Mouse (Mus musculus): ENCODE results near the gene Mogat2. TPM values are rescaled to one million over a fixed set of nuclear protein-coding genes. Genes with fewer than 3 reads are reported as not detected.

Gene Mogat2
- total RNA-seq, 1 experiment = 22.9 TPM

DNA sequence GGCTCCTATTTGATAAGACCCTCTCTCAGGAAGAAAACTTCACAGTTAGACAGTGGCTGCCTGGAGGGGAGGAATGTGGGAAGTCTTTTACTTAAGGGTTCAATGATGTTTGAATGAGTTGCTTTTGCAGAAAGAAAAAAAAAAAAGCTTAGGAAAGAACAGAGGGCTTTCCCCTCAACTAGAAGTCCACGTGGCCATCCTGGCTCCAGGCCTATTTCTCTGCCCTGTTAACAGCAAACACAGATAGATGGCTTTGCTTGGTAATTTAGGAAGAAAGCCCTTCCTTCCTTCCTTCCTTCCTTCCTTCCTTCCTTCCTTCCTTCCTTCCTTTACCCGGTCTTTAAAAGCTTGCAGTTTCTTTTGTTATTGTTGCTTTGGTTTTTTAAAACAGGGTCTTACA, 3.5 kb downstream of the Mogat2 start:
- Histone ChIP-seq H3K27ac (ENCODE audit: insufficient read depth, low read depth, low read length, poor library complexity, severe bottlenecking) (no peak overlapping the region), H3K4me3 (ENCODE audit: insufficient read depth in 1 of 2, low read depth in 1 of 2, low read length in 2 of 2, poor library complexity in 1 of 2, severe bottlenecking in 1 of 2) (no peak overlapping the region), H3K4me1 (ENCODE audit: control insufficient read depth in 2 of 2, insufficient read depth in 2 of 2, low read length in 2 of 2, poor library complexity in 1 of 2) (peaks cover 0 to 19% of the 10 kb centered on the region in 2 experiments; a peak in 2 of 4 replicates), H3K9ac (ENCODE audit: insufficient read depth, low read depth, low read length, poor library complexity, severe bottlenecking) (no peak overlapping the region), H3K36me3 (ENCODE audit: control insufficient read depth, insufficient read depth, low read length, poor library complexity, severe bottlenecking) (no peaks in the 10 kb centered on the region), H3K9me3 (ENCODE audit: control insufficient read depth, insufficient read depth, low read depth, low read length) (no peaks in the 10 kb centered on the region)
- TF ChIP-seq ZNF384 (IDR thresholded peaks at IDR 0.05; ENCODE audit: low read depth, low read length) (no peak), MAFK (IDR thresholded peaks at IDR 0.05; ENCODE audit: insufficient read depth, low read depth, low read length) (no peak), ZC3H11A (IDR thresholded peaks at IDR 0.05; ENCODE audit: borderline replicate concordance, low read depth, low read length) (no peak), CHD2 (IDR thresholded peaks at IDR 0.05; ENCODE audit: low read depth, low read length) (no peak), HCFC1 (IDR thresholded peaks at IDR 0.05; ENCODE audit: borderline replicate concordance, insufficient read depth, low read length) (no peak)
- no peak for DNase-seq (ENCODE audit: low read depth, low spot score)
- in situ Hi-C loops (cut with MboI; ENCODE audit: low sequenced_read_pairs in 2 of 2, unreplicated experiment in 2 of 2) = no loop called here

DNA sequence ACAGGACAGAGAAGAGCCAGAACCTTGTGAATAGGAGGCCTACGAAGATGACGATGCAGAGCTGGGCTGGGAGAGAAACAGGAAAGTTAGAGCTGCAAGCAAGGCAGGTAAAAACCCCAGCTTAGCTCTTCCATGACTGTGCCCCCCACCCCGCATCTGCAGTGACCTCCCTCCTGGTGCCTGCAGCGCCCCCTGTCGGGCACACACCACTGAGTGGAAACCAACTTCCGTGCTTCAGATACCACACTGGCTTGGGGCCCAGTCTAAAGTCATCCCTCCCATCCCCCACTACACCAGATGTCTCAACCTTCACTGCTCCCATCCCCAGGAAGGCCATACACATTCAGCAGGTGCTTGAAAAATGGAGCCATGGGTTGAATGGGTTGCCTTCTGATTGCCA, 5.8 kb downstream of the Mogat2 start:
- no peaks in the 10 kb centered on the region for H3K36me3 ChIP-seq (ENCODE audit: control insufficient read depth, insufficient read depth, low read length, poor library complexity, severe bottlenecking)
- peaks cover 0 to 11% of the 10 kb centered on the region in 2 experiments; a peak in 2 of 4 replicates for H3K4me1 ChIP-seq (ENCODE audit: control insufficient read depth in 2 of 2, insufficient read depth in 2 of 2, low read length in 2 of 2, poor library complexity in 1 of 2)
- no peak overlapping the region for H3K4me3 ChIP-seq (ENCODE audit: insufficient read depth in 1 of 2, low read depth in 1 of 2, low read length in 2 of 2, poor library complexity in 1 of 2, severe bottlenecking in 1 of 2)
- DNase-seq (ENCODE audit: low read depth, low spot score) = no peak
- no peak overlapping the region for H3K9ac ChIP-seq (ENCODE audit: insufficient read depth, low read depth, low read length, poor library complexity, severe bottlenecking)
- H3K27ac ChIP-seq (ENCODE audit: insufficient read depth, low read depth, low read length, poor library complexity, severe bottlenecking) = no peak overlapping the region
- no peaks in the 10 kb centered on the region for H3K9me3 ChIP-seq (ENCODE audit: control insufficient read depth, insufficient read depth, low read depth, low read length)
- in situ Hi-C loops (cut with MboI; ENCODE audit: low sequenced_read_pairs in 2 of 2, unreplicated experiment in 2 of 2) = no loop called here
- TF ChIP-seq MAFK (IDR thresholded peaks at IDR 0.05; ENCODE audit: insufficient read depth, low read depth, low read length) (no peak), CHD2 (IDR thresholded peaks at IDR 0.05; ENCODE audit: low read depth, low read length) (no peak), HCFC1 (IDR thresholded peaks at IDR 0.05; ENCODE audit: borderline replicate concordance, insufficient read depth, low read length) (no peak), ZNF384 (IDR thresholded peaks at IDR 0.05; ENCODE audit: low read depth, low read length) (no peak), ZC3H11A (IDR thresholded peaks at IDR 0.05; ENCODE audit: borderline replicate concordance, low read depth, low read length) (no peak)

DNA sequence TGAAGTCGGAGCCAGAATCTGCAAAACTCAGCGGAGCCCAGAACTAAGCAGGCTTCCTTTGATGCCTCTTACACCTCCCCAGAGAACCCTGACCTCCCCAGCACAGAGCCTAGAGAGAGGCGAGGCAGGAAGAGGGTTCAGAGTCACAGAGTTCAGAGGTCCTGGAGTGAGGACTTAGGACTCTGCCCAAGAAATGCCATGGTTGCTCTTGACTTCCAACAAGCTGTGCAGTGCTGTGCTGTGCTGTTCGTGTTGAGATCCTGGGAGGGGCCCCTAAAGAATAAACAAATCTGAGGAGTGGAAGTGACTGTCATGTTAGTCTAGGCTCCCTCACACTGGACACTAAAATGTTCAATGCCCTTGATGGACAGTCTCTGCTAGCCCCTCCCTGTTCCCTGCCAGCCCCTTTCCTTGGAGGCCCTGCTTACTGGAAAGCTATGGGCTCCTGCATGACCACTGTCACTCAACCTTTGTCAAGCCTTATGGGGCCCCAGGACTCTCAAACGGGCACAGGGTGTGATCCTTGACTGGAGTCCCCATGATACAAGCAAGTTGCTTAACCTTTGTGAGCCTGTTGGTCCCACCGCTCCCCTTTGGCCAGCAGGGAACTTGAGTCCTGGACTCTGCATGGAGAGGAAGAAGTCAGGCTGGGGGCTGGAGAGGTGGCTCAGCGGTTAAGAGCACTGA, 8.2 kb downstream of the Mogat2 start:
- TF ChIP-seq HCFC1 (IDR thresholded peaks at IDR 0.05; ENCODE audit: borderline replicate concordance, insufficient read depth, low read length) (no peak), MAFK (IDR thresholded peaks at IDR 0.05; ENCODE audit: insufficient read depth, low read depth, low read length) (no peak), ZC3H11A (IDR thresholded peaks at IDR 0.05; ENCODE audit: borderline replicate concordance, low read depth, low read length) (no peak), ZNF384 (IDR thresholded peaks at IDR 0.05; ENCODE audit: low read depth, low read length) (no peak), CHD2 (IDR thresholded peaks at IDR 0.05; ENCODE audit: low read depth, low read length) (no peak)
- Histone ChIP-seq H3K36me3 (ENCODE audit: control insufficient read depth, insufficient read depth, low read length, poor library complexity, severe bottlenecking) (no peaks in the 10 kb centered on the region), H3K9me3 (ENCODE audit: control insufficient read depth, insufficient read depth, low read depth, low read length) (no peaks in the 10 kb centered on the region), H3K4me3 (ENCODE audit: insufficient read depth in 1 of 2, low read depth in 1 of 2, low read length in 2 of 2, poor library complexity in 1 of 2, severe bottlenecking in 1 of 2) (no peak overlapping the region), H3K27ac (ENCODE audit: insufficient read depth, low read depth, low read length, poor library complexity, severe bottlenecking) (no peak overlapping the region), H3K4me1 (ENCODE audit: control insufficient read depth in 2 of 2, insufficient read depth in 2 of 2, low read length in 2 of 2, poor library complexity in 1 of 2) (no peaks in the 10 kb centered on the region), H3K9ac (ENCODE audit: insufficient read depth, low read depth, low read length, poor library complexity, severe bottlenecking) (no peak overlapping the region)
- DNase-seq (ENCODE audit: low read depth, low spot score) = no peak
- in situ Hi-C loops (cut with MboI; ENCODE audit: low sequenced_read_pairs in 2 of 2, unreplicated experiment in 2 of 2) = no loop called here

DNA sequence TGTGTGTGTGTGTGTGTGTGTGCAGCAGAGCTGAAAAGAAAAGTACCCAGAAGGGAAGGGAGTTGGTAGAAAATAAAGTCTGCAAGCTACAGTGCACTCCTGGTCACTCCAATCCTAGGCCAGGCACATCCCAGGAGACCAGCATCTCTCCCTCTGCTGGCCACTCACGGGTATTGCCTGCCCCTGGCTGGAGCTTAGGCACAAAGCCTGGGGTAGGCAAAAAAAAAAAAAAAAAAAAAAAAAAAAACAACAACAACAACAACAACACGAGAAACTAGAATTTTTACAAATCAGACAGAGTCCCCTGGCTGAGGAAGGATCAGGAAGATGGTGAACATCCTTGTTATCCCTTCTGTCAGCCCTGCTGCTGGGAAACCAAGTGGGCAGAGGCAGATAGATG, 9.0 kb downstream of the Mogat2 start:
- TF ChIP-seq CHD2 (IDR thresholded peaks at IDR 0.05; ENCODE audit: low read depth, low read length) (no peak), ZC3H11A (IDR thresholded peaks at IDR 0.05; ENCODE audit: borderline replicate concordance, low read depth, low read length) (no peak), ZNF384 (IDR thresholded peaks at IDR 0.05; ENCODE audit: low read depth, low read length) (peak; percentile 96)
- Histone ChIP-seq H3K4me3 (ENCODE audit: insufficient read depth in 1 of 2, low read depth in 1 of 2, low read length in 2 of 2, poor library complexity in 1 of 2, severe bottlenecking in 1 of 2) (no peak overlapping the region), H3K36me3 (ENCODE audit: control insufficient read depth, insufficient read depth, low read length, poor library complexity, severe bottlenecking) (no peaks in the 10 kb centered on the region), H3K4me1 (ENCODE audit: control insufficient read depth in 2 of 2, insufficient read depth in 2 of 2, low read length in 2 of 2, poor library complexity in 1 of 2) (no peaks in the 10 kb centered on the region), H3K27ac (ENCODE audit: insufficient read depth, low read depth, low read length, poor library complexity, severe bottlenecking) (no peak overlapping the region), H3K9me3 (ENCODE audit: control insufficient read depth, insufficient read depth, low read depth, low read length) (no peaks in the 10 kb centered on the region), H3K9ac (ENCODE audit: insufficient read depth, low read depth, low read length, poor library complexity, severe bottlenecking) (no peak overlapping the region)
- in situ Hi-C loops (cut with MboI; ENCODE audit: low sequenced_read_pairs in 2 of 2, unreplicated experiment in 2 of 2) = no loop called here
- DNase-seq (ENCODE audit: low read depth, low spot score) = no peak

DNA sequence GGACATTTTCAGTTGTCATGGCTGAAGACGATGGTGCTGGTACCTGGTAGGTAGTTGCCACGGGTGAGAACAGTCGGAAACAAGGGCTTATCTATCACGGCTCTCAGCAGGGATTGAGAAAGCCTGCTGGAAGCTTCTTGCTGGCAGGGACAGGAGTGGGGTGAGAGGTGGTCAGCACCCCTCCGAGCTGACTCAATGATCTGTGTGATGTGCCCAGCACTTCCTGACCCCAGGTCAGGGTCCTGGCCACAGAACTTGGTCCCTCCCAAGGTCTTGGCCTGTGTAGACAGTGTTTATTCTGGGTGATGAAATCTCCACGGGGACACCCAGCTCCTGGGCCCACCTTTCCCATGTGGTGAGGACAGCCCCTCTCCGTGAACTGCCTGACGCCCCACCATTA, 9.6 kb downstream of the Mogat2 start:
- Histone ChIP-seq H3K27ac (ENCODE audit: insufficient read depth, low read depth, low read length, poor library complexity, severe bottlenecking) (no peak overlapping the region), H3K9ac (ENCODE audit: insufficient read depth, low read depth, low read length, poor library complexity, severe bottlenecking) (no peak overlapping the region), H3K36me3 (ENCODE audit: control insufficient read depth, insufficient read depth, low read length, poor library complexity, severe bottlenecking) (no peaks in the 10 kb centered on the region), H3K9me3 (ENCODE audit: control insufficient read depth, insufficient read depth, low read depth, low read length) (no peaks in the 10 kb centered on the region), H3K4me3 (ENCODE audit: insufficient read depth in 1 of 2, low read depth in 1 of 2, low read length in 2 of 2, poor library complexity in 1 of 2, severe bottlenecking in 1 of 2) (no peak overlapping the region), H3K4me1 (ENCODE audit: control insufficient read depth in 2 of 2, insufficient read depth in 2 of 2, low read length in 2 of 2, poor library complexity in 1 of 2) (no peaks in the 10 kb centered on the region)
- no peak for TF ChIP-seq ZC3H11A (IDR thresholded peaks at IDR 0.05; ENCODE audit: borderline replicate concordance, low read depth, low read length)
- no peak for TF ChIP-seq ZNF384 (IDR thresholded peaks at IDR 0.05; ENCODE audit: low read depth, low read length)
- no peak for TF ChIP-seq MAFK (IDR thresholded peaks at IDR 0.05; ENCODE audit: insufficient read depth, low read depth, low read length)
- no peak for TF ChIP-seq HCFC1 (IDR thresholded peaks at IDR 0.05; ENCODE audit: borderline replicate concordance, insufficient read depth, low read length)
- no peak for TF ChIP-seq CHD2 (IDR thresholded peaks at IDR 0.05; ENCODE audit: low read depth, low read length)
- in situ Hi-C loops (cut with MboI; ENCODE audit: low sequenced_read_pairs in 2 of 2, unreplicated experiment in 2 of 2) = no loop called here
- no peak for DNase-seq (ENCODE audit: low read depth, low spot score)
